Mouse (Mus musculus) lung, embryonic 14.5 days (tissue): ENCODE measurements at regions not wholly inside any gene's neighbourhood (a gene's known extent, or its start where the extent isn't known, plus 50 kb on each side); places are given as distances from the start of the nearest gene placed in this dataset.

Source experiments
- ATAC-seq: fragments of 200-750 bp; cut with Nextera tagmentation; 2 replicates; pipeline ENCODE4 v1.8.0; 2017; ENCODE audit warnings: mild to moderate bottlenecking, moderate TSS enrichment, moderate library complexity; ENCODE audit not compliant: insufficient read depth
- DNase-seq: peaks from one replicate; pipeline ENCODE4 v3.0.0-alpha.2; 2015
- H3K27ac ChIP-seq: fragments of 300-500 bp; sonication (generic); 2 replicates; pipeline ENCODE4 v1.5.1; 2014; ENCODE audit warnings: low read depth, mild to moderate bottlenecking, moderate library complexity
- H3K27me3 ChIP-seq: fragments of 300-500 bp; sonication (generic); 2 replicates; pipeline ENCODE4 v1.6.1; 2014; ENCODE audit warnings: low read length, control low read depth; ENCODE audit not compliant: insufficient read depth
- H3K36me3 ChIP-seq: fragments of 300-500 bp; sonication (generic); 2 replicates; pipeline ENCODE4 v1.6.1; 2014; ENCODE audit warnings: control low read depth; ENCODE audit not compliant: insufficient read depth
- H3K4me1 ChIP-seq: fragments of 300-500 bp; sonication (generic); 2 replicates; pipeline ENCODE4 v1.6.1; 2014; ENCODE audit warnings: antibody characterized with exemption, control low read depth; ENCODE audit not compliant: insufficient read depth
- H3K4me2 ChIP-seq: fragments of 300-500 bp; sonication (generic); 2 replicates; pipeline ENCODE4 v1.6.1; 2014; ENCODE audit warnings: mild to moderate bottlenecking
- H3K4me3 ChIP-seq: fragments of 300-500 bp; sonication (generic); 2 replicates; pipeline ENCODE4 v1.5.1; 2014; ENCODE audit warnings: low read depth, low read length
- H3K9ac ChIP-seq: fragments of 300-500 bp; sonication (generic); 2 replicates; pipeline ENCODE4 v1.6.1; 2014
- H3K9me3 ChIP-seq: fragments of 300-500 bp; sonication (generic); 2 replicates; pipeline ENCODE4 v1.6.1; 2016; ENCODE audit warnings: low read depth, low read length, control low read depth
- CTCF ChIP-seq: IDR thresholded peaks from 2 replicates; pipeline ENCODE4 v1.5.1; 2016; ENCODE audit warnings: antibody characterized with exemption, low read depth
- WGBS: fragments of 180-500 bp; shearing (Covaris S2); extraction: QIAGEN DNeasy Blood & Tissue Kit; methylation state at CpG from one replicate; pipeline ENCODE4 v1.1.7; 2014; 5-methylcytosine and 5-hydroxymethylcytosine counted together

GRCm38 (mm10) chrX:76319552-76319951, 55.4 kb downstream of the Cldn34b3 start:
- Histone ChIP-seq H3K9ac (no peak overlapping the region), H3K4me2 (no peak overlapping the region), H3K4me1 (no peaks in the 10 kb centered on the region), H3K4me3 (no peak overlapping the region), H3K9me3 (no peaks in the 10 kb centered on the region), H3K27me3 (no peaks in the 10 kb centered on the region), H3K27ac (no peak overlapping the region), H3K36me3 (no peaks in the 10 kb centered on the region)
- DNase-seq (peak; percentile 6), ATAC-seq (no peak)
- no peak for TF ChIP-seq CTCF
- 58% methylated on average over 2 of the region's 2 CpGs for WGBS
